Mouse (Mus musculus): ENCODE results near the gene Mapkap1.

Gene Mapkap1

GRCm38 (mm10) chr2:34627328-34628226, 221.0 kb downstream of the Mapkap1 start:
- DNase-seq (ENCODE audit: extremely low read depth, insufficient read length, low spot score), result no peak

GRCm38 (mm10) chr2:34628903-34629540, 222.5 kb downstream of the Mapkap1 start:
- peak; percentile 58 for DNase-seq (ENCODE audit: extremely low read depth, insufficient read length, low spot score)

DNA sequence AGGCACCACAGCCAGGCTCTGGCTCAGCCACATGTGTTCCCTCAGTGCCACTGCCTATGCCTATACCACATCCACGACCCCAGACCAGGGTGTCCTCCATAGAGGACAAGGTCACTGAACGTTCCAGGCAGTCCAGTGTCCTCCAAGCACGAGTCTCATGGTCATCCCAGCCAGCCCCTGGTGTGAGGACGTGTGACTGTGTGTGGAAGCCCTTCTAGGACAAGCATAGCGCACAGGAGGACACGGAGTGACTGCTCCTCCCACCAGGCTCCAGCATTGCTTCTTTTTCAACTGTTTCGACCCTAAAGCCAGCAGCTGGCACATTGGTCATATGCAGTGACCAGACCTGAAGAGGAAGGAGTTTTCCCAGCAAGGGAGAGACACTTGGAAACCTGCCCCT, 223.2 kb downstream of the Mapkap1 start:
- no peak for DNase-seq (ENCODE audit: extremely low read depth, insufficient read length, low spot score)

DNA sequence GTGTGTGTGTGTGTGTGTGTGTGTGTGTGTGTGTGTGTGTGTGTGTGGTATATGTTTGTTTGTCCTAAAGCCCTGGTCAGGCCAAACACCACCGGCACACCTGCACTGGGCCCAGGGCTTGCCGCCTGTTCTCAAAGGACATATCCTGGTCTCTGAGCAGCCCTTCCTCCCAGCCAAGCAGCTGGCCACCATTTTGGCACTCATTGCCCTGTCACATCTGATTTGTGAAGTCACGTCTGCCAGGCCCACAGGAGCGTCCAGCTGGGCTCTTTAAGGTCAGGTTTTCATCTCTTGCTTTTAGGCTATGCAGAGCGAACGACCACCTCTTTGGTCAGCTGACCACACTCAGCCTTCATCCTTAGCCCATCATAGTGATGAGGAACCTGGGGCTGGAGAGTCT, 223.9 kb downstream of the Mapkap1 start:
- DNase-seq (ENCODE audit: extremely low read depth, insufficient read length, low spot score), result no peak

GRCm38 (mm10) chr2:34632051-34632450, 225.5 kb downstream of the Mapkap1 start:
- DNase-seq (ENCODE audit: extremely low read depth, insufficient read length, low spot score), result no peak

- no peak for DNase-seq (ENCODE audit: extremely low read depth, insufficient read length, low spot score)
These were observed 228.9 kb downstream of the Mapkap1 start for GRCm38 (mm10) chr2:34635249-34636165.

DNA sequence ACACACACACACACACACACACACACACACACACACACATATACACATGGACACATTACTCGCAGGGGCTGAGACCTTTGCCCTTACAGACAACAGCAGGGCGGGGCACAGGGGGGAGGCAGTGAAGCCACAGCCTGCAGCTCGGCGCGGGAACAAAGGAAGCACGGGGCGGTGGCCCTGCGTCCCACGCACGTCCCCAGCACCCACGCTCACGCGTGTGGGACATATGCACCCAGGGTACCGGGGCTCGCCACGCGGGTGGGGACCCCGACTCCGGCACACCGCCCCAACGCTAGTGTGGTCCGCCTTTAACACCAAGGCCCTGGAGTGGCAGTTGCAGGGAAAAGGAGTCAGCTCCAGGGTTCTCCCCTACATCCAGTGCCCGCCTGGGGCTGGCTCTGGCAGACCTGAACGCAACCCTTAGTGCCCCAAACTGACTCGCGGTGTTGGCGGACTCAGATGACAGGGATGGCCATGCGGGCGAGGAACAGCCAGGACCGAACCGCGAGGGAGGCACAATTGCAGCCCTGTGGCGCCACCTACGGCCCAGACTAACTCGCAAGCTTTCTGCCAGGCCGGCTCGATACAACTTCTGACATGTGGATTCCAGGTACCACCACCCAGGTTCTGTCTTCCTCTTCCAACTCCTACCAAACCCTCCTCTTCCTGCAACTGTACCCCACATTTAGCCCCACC, 232.5 kb downstream of the Mapkap1 start:
- peak; percentile 66 for DNase-seq (ENCODE audit: extremely low read depth, insufficient read length, low spot score)

- no peak for DNase-seq (ENCODE audit: extremely low read depth, insufficient read length, low spot score)
These were observed 233.2 kb downstream of the Mapkap1 start for GRCm38 (mm10) chr2:34639725-34640124.

- no peak for DNase-seq (ENCODE audit: extremely low read depth, insufficient read length, low spot score)
These were observed 235.8 kb downstream of the Mapkap1 start for GRCm38 (mm10) chr2:34642351-34642750.

DNA sequence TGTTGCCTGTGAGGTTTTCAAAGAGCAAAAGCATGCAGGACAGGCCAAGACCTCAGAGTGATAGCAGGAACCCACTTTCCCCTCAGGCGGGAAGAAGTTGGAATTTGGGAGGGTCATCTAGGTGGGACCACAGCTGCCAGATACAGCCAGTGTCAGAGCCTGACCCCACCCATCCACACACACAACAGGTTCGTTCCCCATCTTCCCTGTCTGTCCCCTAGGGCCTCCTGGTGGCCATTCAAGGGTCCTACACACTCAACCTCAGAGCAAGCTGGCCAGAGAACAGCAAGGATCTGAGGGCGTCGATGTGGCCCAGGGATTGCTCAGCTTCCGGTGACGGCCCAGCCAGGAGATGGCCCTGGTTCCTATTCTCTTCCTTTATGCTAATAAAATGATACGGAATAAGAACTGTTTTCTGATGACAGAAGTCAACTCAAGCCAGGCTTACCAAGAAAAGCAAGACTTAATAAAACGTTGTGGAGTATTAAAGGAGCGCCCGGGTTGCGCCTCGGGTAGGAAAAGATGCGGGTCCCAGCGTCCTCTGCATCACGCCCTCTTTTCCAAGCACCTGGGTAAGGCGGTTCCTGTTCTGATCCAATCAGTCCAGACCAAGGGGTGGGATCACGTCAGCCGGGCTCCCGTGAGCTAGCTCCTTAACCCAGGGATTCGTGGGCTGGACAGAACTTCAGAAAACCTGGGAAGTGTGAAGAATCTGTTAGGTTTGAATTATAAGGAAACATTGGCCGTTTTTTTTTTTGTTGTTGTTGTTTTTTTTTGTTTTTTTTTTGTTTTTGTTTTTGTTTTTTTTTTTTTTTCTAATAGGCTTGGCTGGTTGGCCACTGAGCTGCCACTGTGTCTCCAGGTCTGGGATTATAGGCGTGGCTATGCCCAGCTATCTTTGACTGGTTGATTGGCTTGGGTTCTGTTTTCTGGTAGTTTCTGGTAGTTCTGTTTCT, 238.3 kb downstream of the Mapkap1 start:
- no peak for DNase-seq (ENCODE audit: extremely low read depth, insufficient read length, low spot score)

- no peak for DNase-seq (ENCODE audit: extremely low read depth, insufficient read length, low spot score)
These were observed 239.4 kb downstream of the Mapkap1 start for GRCm38 (mm10) chr2:34645851-34646540.

GRCm38 (mm10) chr2:34646541-34646865, 239.9 kb downstream of the Mapkap1 start:
- no peak for DNase-seq (ENCODE audit: extremely low read depth, insufficient read length, low spot score)

DNA sequence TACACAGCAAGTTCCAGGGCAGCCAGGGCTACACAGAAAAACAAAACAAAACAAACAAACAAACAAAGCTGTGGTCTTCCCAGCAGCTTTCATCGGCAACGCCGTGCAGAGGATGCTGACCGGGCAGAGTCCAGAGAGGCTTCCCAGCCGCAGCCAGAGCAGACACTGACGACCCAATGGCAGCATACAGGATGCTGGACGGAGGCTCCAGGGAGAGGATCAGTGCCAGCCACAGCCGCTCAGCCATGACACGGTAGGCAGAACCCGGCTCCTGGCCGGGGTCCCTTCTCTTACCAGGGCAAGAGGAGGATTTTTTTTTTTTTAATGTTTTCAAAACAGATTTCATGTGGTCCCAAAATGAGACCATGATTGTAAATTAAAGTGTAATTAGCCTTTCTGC, 240.8 kb downstream of the Mapkap1 start:
- DNase-seq (ENCODE audit: extremely low read depth, insufficient read length, low spot score), result no peak

GRCm38 (mm10) chr2:34667820-34668219, 261.2 kb downstream of the Mapkap1 start:
- DNase-seq (ENCODE audit: extremely low read depth, insufficient read length, low spot score), result no peak

GRCm38 (mm10) chr2:34668440-34669191, 262.0 kb downstream of the Mapkap1 start:
- no peak for DNase-seq (ENCODE audit: extremely low read depth, insufficient read length, low spot score)

DNA sequence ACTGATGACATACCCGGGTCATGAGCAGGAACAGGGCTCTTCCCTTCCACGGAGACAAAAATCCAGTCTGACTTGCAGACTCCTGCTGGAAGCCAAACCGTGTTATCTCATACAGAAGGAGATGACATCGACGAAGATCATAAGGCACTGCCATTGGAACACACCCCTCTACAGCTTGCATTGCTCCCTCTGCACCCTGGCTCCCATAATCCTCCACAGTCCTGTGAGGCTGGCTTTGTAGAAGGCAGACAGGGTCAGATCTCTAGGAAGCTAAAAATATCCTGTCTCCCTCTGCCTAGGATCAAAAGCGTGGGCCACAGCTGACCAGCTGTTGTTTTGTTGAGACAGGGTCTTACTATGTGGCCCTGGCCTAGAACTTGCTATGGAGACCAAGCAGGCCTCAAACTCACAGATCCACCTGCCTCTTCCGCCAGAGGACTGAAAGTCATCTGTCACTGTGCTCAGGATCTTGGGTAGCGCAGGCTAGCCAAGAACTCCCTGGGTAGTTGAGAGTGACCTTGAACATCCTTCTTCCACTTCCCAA, 262.7 kb downstream of the Mapkap1 start:
- DNase-seq (ENCODE audit: extremely low read depth, insufficient read length, low spot score), result no peak

DNA sequence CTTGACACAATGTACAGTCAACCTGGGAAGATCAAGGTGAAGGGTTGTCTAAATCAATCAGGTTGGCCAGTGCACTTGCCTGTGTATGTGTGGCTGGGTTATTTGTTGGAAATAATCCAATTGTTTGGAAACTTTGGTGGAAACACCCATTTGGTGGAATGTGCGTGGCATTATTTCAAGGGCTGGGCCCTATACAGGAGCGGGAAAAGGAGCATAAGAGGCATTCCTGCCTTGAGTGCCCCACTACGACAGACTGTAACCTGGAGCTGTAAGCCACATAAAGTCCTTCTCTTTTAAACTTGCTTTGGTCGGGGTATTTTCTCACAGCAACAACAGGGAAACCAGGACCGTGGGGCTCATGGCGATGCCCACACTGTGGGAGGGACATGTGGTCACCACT, 263.9 kb downstream of the Mapkap1 start:
- no peak for DNase-seq (ENCODE audit: extremely low read depth, insufficient read length, low spot score)
